Mouse (Mus musculus): Measurements from ENCODE around the gene Zfp296.

The Zfp296 gene

DNA sequence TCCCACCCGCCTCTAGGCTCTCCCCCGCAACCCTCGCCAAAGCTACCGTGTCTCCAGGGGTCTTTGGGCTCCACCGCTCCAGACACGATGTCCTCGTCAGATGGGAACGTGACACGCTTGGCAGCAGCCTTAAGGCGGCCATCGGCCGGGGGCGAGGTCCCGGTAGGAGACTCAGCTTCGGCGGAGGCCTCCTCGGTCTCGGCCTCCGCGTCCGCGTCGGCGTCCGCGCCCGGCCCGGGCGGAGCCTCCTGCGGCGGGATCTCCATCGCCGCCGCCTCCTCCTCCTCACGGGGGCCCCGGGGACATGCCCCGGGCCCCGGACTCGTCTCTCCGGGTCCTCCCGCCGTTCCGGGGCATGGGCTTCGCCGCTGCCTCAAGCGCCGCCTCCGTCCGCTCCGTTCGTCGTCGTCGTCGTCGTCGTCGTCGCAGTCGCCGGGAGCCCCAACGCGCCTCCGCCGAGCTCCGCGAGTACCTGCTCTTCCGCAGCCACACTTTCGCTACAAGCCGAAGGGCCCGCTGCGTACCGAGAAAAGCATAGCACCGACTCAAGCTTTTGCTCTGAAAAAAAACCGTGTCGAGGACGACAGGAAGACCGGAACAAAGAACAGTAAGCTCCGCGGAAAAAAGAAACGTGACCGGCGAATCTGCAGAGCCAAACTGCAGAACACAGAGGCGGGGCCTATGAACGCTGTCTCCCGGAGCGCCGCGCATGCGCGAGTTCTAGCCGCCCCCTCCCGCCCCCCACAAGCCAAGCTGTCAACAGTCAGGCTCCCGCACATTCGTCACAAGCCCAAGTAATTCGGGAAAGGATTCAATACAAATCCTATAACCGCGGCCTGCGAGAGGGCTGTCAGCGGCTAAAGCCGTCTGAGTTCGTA, 15.1 kb upstream of the Zfp296 start:
- DNase-seq (ENCODE audit: low read depth in 1 of 2, low spot score in 2 of 2) = peak; percentile 66 to 82

DNA sequence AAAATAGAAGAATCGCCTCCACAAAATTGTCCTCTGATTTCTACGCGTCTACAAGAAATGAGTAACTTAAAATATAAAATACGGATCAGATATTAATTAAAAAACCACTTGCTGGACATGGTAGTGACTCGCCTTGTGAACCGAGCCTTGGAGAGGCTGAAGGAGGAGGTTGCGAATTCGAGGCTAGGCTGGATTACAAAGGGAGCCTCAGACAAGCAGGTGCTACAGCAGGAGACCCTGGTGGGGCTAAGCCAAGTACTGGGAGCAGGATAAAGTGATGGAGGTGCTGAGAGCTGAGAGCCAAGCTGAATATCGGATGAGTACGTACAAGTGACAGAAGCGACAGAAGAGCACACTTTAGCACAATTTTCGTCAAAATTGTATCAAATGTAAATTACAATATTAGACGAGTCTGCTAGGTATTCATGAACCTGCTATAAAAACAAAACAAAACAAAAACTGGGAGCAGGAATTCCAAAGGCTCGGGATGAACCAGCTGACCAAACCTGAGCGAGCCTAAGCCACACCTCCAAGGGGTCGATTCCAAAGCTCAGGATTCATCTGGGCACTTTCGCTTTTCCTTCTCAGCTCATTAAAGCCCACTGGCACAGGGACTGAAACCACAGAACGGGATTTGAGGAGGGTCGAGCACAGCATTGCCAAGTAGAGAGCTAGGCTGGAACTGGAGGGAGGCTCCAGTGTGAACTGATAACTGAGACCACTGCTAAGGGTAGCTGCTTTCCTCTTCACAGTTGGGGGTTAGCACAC, 14.3 kb upstream of the Zfp296 start, which contains the start of gene Ppp1r37:
Ppp1r37 (minus strand) TSS at position 434 of the 768 bp plus-strand sequence.
- DNase-seq (ENCODE audit: low read depth in 1 of 2, low spot score in 2 of 2) = no peak

DNA sequence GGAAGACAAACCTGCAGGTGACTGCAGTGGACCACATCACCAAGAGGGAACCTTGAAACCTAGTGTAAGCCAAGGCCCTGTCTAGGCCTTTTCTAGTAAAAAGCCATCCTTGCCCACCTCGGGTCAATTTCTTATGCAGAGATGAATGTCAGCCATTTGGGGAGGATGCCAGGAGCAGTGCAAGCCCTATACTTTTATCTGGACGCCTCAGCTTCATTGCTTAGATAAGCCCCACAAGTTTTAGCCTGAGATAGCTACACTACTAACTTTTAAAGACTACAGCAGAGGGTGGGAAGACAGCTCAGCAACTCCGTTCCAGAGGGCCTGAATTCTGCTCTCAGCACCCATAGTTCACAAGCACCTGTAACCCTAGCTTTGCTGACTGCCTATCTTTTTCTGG, 13.2 kb upstream of the Zfp296 start:
- DNase-seq (ENCODE audit: low read depth in 1 of 2, low spot score in 2 of 2) = no peak

DNA sequence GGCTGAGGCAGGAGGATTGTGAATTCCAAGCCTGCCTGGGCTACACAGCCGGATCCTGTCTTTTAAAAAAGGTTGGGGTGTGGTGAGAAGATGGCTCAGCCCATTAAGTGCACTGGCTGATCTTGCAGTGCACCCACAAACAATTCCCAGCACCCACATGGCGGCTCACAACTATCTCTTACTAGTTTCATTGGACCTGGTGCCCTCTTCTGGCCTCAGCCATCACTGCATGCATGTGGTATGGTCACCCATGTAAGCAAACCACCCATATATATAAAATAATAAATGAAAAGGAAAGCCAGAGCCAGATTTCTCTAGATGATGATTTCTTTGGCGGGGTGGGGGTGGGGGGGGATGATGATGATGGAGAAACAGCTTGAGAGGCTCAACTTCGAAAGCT, 12.6 kb upstream of the Zfp296 start:
- DNase-seq (ENCODE audit: low read depth in 1 of 2, low spot score in 2 of 2) = no peak

DNA sequence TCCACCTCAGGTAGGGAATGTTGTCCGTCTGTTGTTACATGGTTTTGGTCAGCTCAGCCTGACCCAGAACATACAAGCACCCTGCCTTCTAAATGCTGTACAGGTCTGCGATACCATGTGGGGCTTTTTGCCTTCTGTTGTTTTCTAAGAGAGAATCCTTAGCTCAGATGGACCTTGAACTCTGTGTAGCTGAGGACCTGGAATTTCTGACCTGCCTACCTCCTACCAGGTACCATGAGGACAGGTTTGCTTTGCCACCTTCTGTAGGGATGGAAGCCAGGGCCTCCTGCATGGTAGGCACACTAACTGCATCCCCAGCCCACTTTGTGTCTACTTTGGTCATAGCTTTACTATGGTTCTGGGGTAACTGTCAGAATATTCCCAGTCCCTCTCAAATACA, 11.3 kb upstream of the Zfp296 start:
- no peak for DNase-seq (ENCODE audit: low read depth in 1 of 2, low spot score in 2 of 2)

DNA sequence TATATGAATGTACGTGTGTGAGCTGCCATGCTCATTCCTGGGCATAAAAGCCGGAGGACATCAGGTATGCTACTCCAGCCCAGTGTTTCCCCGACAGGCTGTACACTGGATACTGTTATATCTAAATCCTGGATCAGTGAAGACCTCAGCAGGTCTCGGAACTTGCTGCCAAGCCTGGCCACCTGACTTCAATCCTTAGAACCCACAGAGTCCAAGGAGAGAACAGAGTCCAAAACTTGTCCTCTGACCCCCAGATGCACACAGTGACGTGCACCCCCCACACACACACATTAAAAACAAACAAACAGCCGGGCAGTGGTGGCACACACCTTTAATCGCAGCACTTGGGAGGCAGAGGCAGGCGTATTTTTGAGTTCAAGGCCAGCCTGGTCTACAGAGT, 9.7 kb upstream of the Zfp296 start:
- no peak for DNase-seq (ENCODE audit: low read depth in 1 of 2, low spot score in 2 of 2)

DNA sequence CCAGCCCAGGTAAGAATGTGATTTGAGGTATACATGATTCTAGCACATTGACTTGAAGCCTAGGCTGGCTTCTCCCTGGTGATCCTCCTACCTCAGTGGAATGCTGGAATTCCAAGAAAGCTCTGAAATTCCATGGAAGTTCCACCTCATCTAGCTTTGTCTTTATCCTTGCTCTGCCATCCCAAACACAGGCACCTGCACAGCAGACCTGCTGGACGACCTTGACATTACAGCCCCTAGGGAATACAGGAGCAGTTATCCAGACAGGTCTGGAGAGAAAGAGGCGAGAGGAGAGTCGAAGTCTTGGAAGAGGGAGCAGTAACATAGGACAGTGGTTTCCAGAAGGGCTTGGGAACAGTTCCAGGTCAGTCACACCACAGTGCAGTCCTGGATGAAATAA, 7.4 kb upstream of the Zfp296 start:
- no peak for DNase-seq (ENCODE audit: low read depth in 1 of 2, low spot score in 2 of 2)

DNA sequence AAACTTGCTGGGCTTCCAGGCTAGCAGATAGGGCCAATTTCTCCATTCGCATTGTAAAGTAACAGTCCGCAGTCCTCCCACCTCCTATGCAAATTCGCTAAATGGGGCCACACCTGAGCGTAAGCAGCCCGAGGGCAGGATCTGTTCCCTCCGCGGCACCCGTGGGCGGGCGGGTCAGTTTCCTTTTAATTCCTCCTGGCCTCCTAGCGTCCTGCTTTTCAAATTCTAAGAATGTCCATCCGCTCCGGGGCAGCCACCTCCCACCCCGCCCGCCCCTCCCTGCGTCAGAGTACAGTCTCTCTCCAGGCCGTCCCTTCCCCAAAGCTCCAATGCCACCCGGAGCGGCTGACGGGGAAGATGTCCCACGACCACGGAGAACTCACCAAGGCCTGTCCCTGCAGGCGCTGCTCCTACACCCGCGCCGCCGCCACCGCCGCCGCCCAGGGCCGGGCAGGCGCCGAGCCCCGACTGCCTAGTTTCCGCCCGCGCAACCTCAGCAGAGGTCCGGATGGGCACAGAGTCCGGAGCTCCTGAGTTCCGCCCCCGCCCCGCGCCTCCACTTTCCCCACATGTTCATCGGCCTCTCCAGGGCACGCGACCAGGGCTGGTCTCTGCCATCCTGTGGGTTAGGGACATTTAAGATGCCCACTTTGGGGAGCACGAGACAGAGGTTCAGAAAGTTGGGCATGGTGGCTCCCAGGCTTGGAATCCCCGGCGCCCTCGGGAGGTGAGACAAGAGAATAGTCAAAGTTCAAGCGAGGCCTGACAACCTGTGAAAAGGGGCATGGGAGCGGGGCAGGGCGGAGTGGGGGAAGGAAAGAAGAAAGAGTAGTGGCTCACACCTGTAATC, 3.9 kb upstream of the Zfp296 start:
- peak; percentile 35 to 66 for DNase-seq (ENCODE audit: low read depth in 1 of 2, low spot score in 2 of 2)

DNA sequence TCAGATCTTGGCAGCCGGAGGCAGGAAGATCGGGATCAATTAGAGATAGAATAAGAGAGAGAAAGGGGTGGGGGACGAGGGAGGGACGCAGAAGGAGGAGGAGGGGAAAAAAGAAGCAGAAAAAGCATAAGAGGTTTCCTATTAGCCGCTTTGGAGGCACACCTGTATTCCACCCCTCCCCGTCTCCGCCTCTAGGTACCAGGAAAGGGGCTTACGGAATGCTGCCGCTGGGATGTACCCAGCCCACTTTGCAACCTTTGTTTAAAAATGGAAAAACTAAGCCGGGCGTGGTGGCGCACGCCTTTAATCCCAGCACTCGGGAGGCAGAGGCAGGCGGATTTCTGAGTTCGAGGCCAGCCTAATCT, 3.3 kb upstream of the Zfp296 start:
- no peak for DNase-seq (ENCODE audit: low read depth in 1 of 2, low spot score in 2 of 2)

DNA sequence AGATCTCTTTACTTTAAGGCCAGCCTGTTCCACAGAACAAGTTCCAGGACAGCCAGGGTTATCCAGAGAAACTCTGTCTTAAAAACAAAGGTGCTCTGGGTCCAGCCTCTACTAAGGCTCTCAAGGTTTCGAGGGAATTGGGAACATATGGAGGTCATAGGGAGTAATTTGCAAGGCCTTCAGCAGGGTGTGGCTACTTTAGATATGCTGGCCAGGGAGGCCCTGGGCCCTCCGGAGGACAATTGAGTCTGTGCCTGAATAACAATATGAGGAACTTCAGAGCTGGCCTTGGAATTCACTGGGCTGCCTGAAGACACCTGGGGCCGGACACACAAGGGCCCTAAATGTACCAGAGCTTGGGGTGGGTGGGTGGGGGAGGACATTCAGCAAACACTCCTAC, 1.5 kb upstream of the Zfp296 start:
- DNase-seq (ENCODE audit: low read depth in 1 of 2, low spot score in 2 of 2) = no peak

DNA sequence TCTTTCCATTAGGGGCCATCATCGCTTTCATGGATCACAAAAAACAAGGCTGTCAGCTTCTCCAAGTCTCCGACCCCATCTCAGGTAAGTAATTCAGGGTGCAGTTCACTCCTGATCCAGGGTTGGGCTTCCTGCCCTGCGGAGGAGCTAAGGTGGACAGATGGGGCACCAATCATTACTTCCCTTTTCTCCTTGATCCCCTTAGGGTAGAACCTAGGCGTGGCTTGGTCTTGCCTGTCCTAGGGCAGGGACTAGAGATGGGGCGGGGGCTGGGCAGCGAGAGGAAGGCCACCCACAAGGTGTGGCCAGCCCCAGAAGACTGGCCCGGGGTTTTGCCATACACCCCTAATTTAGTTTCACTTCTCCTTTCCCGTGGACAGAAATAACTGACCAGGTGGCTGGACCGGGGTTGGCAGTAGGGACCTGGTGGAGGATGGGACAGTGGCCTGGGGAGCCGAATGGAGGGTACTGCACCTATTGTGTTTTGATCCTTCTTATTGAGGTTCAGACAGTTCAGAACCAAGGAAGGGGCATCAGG, 859 bp downstream of the Zfp296 start:
- peak in 1 of 2 experiments; percentile 42 for DNase-seq (ENCODE audit: low read depth in 1 of 2, low spot score in 2 of 2)

DNA sequence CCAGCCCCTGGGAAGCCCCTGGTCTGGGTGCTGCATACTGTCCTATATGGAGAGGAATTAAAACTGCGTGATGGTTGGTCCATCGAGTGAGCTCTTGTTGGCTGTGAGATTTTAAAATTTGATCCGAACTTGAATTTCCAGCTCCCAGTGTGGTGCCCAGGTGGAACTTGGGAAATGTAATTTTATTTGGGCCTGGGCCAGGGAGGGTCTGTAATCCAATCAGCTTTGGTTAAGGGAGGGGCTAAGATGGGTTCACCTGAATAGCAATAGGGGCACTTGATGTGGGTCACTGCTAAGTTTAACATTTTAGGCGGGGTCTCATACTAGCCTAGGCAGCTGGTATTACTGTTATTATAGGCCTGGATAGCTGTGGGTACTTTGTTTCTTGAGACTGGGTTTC, 1.3 kb downstream of the Zfp296 start:
- no peak for DNase-seq (ENCODE audit: low read depth in 1 of 2, low spot score in 2 of 2)

DNA sequence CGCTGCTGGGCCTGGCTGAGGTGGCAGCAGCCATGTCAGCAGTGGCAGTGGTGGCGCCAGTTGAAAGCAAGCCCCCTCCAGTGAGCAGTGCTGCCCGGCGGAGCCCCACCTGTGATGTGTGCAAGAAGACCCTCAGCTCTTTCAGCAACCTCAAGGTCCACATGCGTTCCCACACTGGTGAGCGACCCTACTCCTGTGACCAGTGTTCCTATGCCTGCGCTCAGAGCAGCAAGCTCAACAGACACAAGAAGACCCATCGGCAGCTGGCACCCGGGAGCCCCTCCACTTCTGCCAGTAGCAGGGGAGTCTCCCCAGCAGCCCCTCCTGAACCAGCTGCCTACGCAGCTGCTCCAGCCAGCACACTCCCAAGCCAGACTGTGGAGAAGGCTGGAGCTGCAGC, 2.7 kb downstream of the Zfp296 start:
- no peak for DNase-seq (ENCODE audit: low read depth in 1 of 2, low spot score in 2 of 2)

DNA sequence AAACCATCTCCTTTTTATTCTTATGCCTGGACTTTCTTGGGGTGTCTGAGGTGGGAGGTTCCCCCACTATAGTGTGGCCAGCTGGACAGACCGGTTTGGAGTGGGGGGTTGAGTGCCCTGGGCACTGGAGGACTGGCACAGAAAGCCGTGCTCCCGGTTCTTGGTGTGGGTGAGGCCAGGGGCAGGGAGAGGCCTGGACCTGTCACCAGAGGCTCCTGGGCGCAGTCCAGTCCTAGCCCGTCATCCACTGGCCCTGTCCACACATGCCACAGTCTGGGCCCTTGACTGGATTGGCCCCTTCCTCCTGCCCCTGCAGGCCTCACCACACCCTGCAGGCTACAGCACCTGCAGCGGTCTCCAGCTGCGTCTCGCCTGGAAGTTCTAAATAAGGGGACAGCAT, 3.5 kb downstream of the Zfp296 start:
- no peak for DNase-seq (ENCODE audit: low read depth in 1 of 2, low spot score in 2 of 2)

DNA sequence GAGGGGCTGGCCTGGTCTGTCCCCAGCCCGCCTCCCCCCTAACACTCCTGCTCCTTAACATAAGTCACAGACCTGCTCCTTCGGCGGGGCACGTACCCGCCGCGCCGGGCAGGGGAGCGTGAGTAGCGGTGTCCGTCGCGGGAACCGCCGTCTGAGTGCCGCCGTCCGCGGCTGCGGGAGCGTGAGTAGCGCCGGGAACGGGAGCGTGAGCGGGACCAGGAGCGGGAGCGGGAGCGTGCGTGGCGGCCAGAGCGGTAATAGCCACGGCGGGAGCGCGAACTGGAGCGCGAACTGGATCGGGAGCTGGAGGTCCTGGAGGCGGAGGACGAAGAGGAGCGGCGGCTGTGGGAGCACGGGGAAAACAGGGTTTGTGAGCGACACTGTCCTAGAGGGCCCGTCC, 9.2 kb downstream of the Zfp296 start:
- no peak for DNase-seq (ENCODE audit: low read depth in 1 of 2, low spot score in 2 of 2)

DNA sequence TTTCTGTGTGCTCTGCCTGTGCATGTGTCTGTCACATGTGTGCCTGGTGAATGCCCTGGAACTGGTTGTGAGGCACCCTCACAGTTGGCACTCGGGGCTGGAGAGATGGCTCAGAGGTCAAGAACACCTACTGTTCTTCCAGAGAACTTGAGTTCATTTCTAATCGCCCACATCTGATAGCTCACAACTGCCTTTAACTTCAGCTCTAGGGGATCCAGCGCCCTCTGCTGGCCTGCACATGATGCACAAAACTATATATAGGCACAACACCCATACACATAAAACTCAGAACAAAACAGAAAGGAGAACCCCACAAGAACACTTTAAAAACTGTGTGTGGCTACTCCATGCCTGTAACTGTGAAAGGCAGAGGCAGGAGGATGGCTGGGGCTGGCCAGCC, 12.1 kb downstream of the Zfp296 start:
- DNase-seq (ENCODE audit: low read depth in 1 of 2, low spot score in 2 of 2) = peak in 1 of 2 experiments; percentile 30

DNA sequence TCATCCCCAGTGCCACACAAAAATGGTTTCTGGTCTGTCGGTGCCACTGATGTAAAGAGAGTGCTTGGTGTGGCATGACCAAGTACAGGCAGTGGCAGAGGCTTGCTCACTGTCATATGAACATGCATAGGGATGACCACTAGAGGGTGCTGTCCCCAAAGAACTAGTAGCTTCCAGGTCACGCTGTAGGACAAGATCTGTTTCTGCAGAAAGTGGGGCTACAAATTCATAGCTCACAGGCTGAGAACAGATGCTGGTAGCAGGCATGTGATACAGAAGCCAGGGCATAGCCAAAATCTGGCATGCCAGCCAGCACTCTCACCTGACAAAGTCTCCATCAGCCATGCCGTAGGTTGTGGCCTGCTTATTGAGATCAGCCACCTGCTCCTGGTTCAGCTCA, 12.8 kb downstream of the Zfp296 start:
- peak in 1 of 2 experiments; percentile 56 for DNase-seq (ENCODE audit: low read depth in 1 of 2, low spot score in 2 of 2)

DNA sequence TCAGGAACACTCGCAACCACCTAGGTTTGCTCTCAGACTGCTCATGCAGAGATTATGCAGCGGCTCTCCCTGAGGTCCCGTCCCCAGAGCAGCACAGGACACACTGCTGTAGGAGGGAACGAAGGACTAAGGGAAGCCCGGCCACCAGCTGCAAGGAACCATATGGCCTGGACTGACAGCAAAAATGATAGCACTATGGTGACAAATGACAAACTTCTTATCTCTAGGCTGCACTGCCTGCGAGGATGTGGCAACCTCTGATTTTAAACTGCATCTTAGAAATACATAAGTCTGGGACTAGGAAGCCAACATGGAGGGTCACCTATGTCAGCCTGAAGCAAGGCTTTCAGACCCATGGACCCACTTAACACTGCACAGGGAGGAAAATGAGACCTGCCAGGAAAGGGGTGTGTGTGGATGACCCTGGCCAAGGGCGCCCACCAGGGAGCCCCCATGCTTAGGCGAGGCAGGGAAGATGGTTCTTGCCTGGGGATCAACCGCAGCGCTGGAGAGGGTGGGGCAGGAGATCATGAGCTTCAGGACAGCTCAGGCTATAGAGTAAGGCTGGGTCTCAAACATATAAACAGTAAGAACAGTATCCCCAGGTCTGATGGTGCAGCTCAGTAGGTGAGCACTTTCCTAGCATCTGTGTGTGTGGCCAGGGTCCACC, 16.1 kb downstream of the Zfp296 start:
- no peak for DNase-seq (ENCODE audit: low read depth in 1 of 2, low spot score in 2 of 2)

DNA sequence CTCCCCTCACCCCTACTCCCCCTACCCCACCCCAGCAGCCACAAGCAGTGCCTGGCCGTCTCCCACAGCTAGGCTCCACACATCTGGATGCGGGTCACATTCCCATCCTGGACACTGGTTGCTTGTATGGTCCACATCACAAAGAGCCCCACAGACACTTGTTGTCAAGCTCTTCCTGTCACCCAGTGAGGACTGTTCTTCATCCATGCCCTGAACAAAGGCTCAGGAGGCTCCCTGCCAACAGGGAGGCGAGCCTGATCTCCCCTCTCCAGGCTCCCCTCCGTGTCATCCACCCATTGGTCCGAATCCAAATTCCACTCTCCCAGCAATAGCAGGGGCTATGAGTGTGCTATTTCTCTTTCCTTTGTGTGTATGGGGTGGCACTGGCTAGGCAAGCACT, 23.5 kb downstream of the Zfp296 start:
- DNase-seq (ENCODE audit: low read depth in 1 of 2, low spot score in 2 of 2) = no peak

DNA sequence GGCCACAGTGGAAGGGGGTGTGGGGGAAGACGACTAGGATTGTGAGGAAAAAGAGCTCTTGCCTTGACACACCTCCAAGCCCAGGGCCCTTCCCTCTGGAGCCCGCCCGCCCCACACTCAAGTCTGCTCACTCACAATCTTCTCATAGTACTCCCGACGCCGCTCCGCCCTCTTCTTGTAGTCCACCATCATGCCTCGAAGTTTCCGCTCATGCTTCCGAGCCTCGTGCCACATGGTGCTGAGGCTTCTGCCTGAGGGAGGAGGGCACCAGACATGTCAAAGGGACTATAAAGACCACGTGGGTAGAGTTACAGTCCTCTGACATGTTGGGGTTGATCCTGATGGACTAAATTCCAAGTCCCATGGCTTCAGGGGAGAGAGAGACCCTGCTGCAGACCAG, 26.0 kb downstream of the Zfp296 start:
- no peak for DNase-seq (ENCODE audit: low read depth in 1 of 2, low spot score in 2 of 2)

Data from monocyte, adult 2 months (primary cell).